Mouse (Mus musculus) testis, adult 2 months (tissue): ENCODE results near the gene Kmt5c. TPM values are rescaled to one million over a fixed set of nuclear protein-coding genes. Genes with fewer than 3 reads are reported as not detected.
"Not testable (repeated sequence)": the region's sequence is repeated elsewhere in the genome, so short reads cannot be mapped to it uniquely, and the experiment has no call there.

ENCODE experiments used
- H3K27ac ChIP-seq: fragments of 200-500 bp; 2 replicates; pipeline ENCODE4 v1.5.1; 2012; ENCODE audit warnings: low read depth, low read length; ENCODE audit not compliant: control insufficient read depth, insufficient read depth
- H3K27me3 ChIP-seq: fragments of 200-500 bp; 2 replicates; pipeline ENCODE4 v1.6.1; 2012; ENCODE audit warnings: mild to moderate bottlenecking, low read length, moderate library complexity; ENCODE audit not compliant: control insufficient read depth, insufficient read depth
- H3K36me3 ChIP-seq: fragments of 200-500 bp; 2 replicates; pipeline ENCODE4 v1.6.1; 2012; ENCODE audit warnings: mild to moderate bottlenecking, low read length; ENCODE audit not compliant: control insufficient read depth, insufficient read depth
- H3K4me1 ChIP-seq: fragments of 200-500 bp; 2 replicates; pipeline ENCODE4 v1.6.1; 2012; ENCODE audit warnings: low read length; ENCODE audit not compliant: control insufficient read depth, insufficient read depth
- H3K4me3 ChIP-seq: fragments of 200-500 bp; 2 replicates; pipeline ENCODE4 v1.5.1; 2012; ENCODE audit warnings: low read depth, mild to moderate bottlenecking, low read length, moderate library complexity, mixed read lengths; ENCODE audit not compliant: control insufficient read depth
- CTCF ChIP-seq: fragments of 200-500 bp; IDR thresholded peaks from 2 replicates; pipeline ENCODE4 v1.5.1; 2012; ENCODE audit warnings: low read depth, mild to moderate bottlenecking, inconsistent platforms, low read length, moderate library complexity; ENCODE audit not compliant: control insufficient read depth, insufficient read depth, insufficient replicate concordance
- POLR2A ChIP-seq: fragments of 200-500 bp; IDR thresholded peaks from 2 replicates; pipeline ENCODE4 v1.6.1; 2012; ENCODE audit warnings: low read depth, mild to moderate bottlenecking, inconsistent platforms, low read length, moderate library complexity; ENCODE audit not compliant: control insufficient read depth
- polyA plus RNA-seq: library from polyadenylated mRNA; depleted of rRNA; stranded (reverse); fragments of >200 nt; gene quantifications from 2 replicates; pipeline ENCODE4 v1.2.3, GENCODE M21; 2012

Kmt5c gene
- polyA plus RNA-seq, 1 experiment, result 35.7 TPM

- no peak for TF ChIP-seq POLR2A
- TF ChIP-seq CTCF, result no peak
- H3K27ac ChIP-seq, result peak within 1 kb of the TSS; percentile 47
- H3K4me1 ChIP-seq, result peaks cover 2% of the 10 kb centered on the region
- no peaks in the 10 kb centered on the region for H3K36me3 ChIP-seq
- no peaks in the 10 kb centered on the region for H3K27me3 ChIP-seq
- H3K4me3 ChIP-seq, result peak within 1 kb of the TSS; percentile 87
Observed at GRCm38 (mm10) chr7:4782759-4783158, 42.8 kb downstream of the Kmt5c start, which contains the start of the genes Il11 and Tmem190. Gene Il11 (minus strand): TSS chr7:4782859. Gene Tmem190 (plus strand): TSS chr7:4782937.

GRCm38 (mm10) chr7:4783667-4784268, 43.9 kb downstream of the Kmt5c start:
- no peaks in the 10 kb centered on the region for H3K27me3 ChIP-seq
- H3K4me3 ChIP-seq, result peak overlapping the region; percentile 87
- TF ChIP-seq CTCF, result no peak
- TF ChIP-seq POLR2A, result no peak
- peaks cover 2% of the 10 kb centered on the region for H3K4me1 ChIP-seq
- no peaks in the 10 kb centered on the region for H3K36me3 ChIP-seq
- no peak overlapping the region for H3K27ac ChIP-seq

- H3K27ac ChIP-seq, result 0 out of 2 replicates have a peak overlapping the region, but pooled peaks have one; percentile 0
- TF ChIP-seq POLR2A (peak; percentile 29; the same call in 1 of the 2 replicates), CTCF (no peak)
- peak overlapping the region; percentile 74 for H3K4me3 ChIP-seq
- H3K4me1 ChIP-seq, result peaks cover 2% of the 10 kb centered on the region
- H3K36me3 ChIP-seq, result no peaks in the 10 kb centered on the region
- H3K27me3 ChIP-seq, result no peaks in the 10 kb centered on the region
Observed at GRCm38 (mm10) chr7:4788499-4789435, 48.9 kb downstream of the Kmt5c start.

- Histone ChIP-seq H3K27me3 (no peaks in the 10 kb centered on the region), H3K36me3 (no peaks in the 10 kb centered on the region), H3K27ac (0 out of 2 replicates have a peak within 1 kb of the TSS, but pooled peaks have one; percentile 0), H3K4me3 (peak within 1 kb of the TSS; percentile 74), H3K4me1 (peaks cover 2% of the 10 kb centered on the region)
- TF ChIP-seq POLR2A (no peak), CTCF (no peak)
Observed at GRCm38 (mm10) chr7:4789436-4789935, 49.6 kb downstream of the Kmt5c start, which contains the start of gene Tmem238. Gene Tmem238 (minus strand): TSS chr7:4789656.

- Histone ChIP-seq H3K4me1 (peaks cover 2% of the 10 kb centered on the region), H3K27me3 (no peaks in the 10 kb centered on the region), H3K4me3 (peak within 1 kb of the TSS; percentile 86), H3K27ac (peak within 1 kb of the TSS; percentile 82), H3K36me3 (peaks cover 2% of the 10 kb centered on the region; the same call in 1 of the 2 replicates)
- TF ChIP-seq POLR2A (peak; percentile 98), CTCF (no peak)
Observed at GRCm38 (mm10) chr7:4792278-4793212, 52.6 kb downstream of the Kmt5c start, which contains the start of gene Rpl28. Gene Rpl28 (plus strand): TSS chr7:4792874.

- not testable (repeated sequence) for H3K27me3 ChIP-seq, H3K4me1 ChIP-seq, H3K36me3 ChIP-seq
- Histone ChIP-seq H3K4me3 (peak overlapping the region; percentile 86), H3K27ac (peak overlapping the region; percentile 78)
Observed at GRCm38 (mm10) chr7:4793248-4793647, 53.3 kb downstream of the Kmt5c start.
